Mouse (Mus musculus): ENCODE results near the gene Map1lc3b. TPM values are rescaled to one million over a fixed set of nuclear protein-coding genes. Genes with fewer than 3 reads are reported as not detected.

Gene Map1lc3b
- polyA plus RNA-seq, 1 experiment from 2014 or later: 307 TPM

- no peaks in the 10 kb centered on the region for H3K4me1 ChIP-seq (replicated peaks; ENCODE audit: control insufficient read depth, insufficient read depth, low read length)
- ATAC-seq (ENCODE audit: low FRiP score) (no peak), DNase-seq (ENCODE audit: low spot score) (peak; percentile 25)
- no peaks in the 10 kb centered on the region for H3K27me3 ChIP-seq (ENCODE audit: control insufficient read depth, insufficient read depth, low read length)
- no peak overlapping the region for H3K4me3 ChIP-seq (ENCODE audit: low read depth, low read length)
- H3K4me2 ChIP-seq (replicated peaks; ENCODE audit: low read depth, low read length): no peak overlapping the region
- no peak overlapping the region for H3K27ac ChIP-seq (ENCODE audit: low read depth, low read length)
- H3K36me3 ChIP-seq (ENCODE audit: control insufficient read depth, insufficient read depth, low read length): peaks cover 14% of the 10 kb centered on the region
- H3K9ac ChIP-seq (ENCODE audit: low read depth, low read length): no peak overlapping the region
- no peaks in the 10 kb centered on the region for H3K9me3 ChIP-seq (ENCODE audit: control insufficient read depth, low read length)
- 93% methylated on average over 5 of the region's 5 CpGs for whole genome bisulfite sequencing
Measured at GRCm38 (mm10) chr8:121607661-121608060, 17.5 kb downstream of the Map1lc3b start.

GRCm38 (mm10) chr8:121609251-121609650 is 19.1 kb downstream of the Map1lc3b start:
- peaks cover 14% of the 10 kb centered on the region for H3K36me3 ChIP-seq (ENCODE audit: control insufficient read depth, insufficient read depth, low read length)
- no peak overlapping the region for H3K4me3 ChIP-seq (ENCODE audit: low read depth, low read length)
- no peaks in the 10 kb centered on the region for H3K4me1 ChIP-seq (replicated peaks; ENCODE audit: control insufficient read depth, insufficient read depth, low read length)
- DNase-seq (ENCODE audit: low spot score) (no peak), ATAC-seq (ENCODE audit: low FRiP score) (no peak)
- H3K9me3 ChIP-seq (ENCODE audit: control insufficient read depth, low read length): no peaks in the 10 kb centered on the region
- no peak overlapping the region for H3K4me2 ChIP-seq (replicated peaks; ENCODE audit: low read depth, low read length)
- H3K9ac ChIP-seq (ENCODE audit: low read depth, low read length): no peak overlapping the region
- whole genome bisulfite sequencing: 92% methylated on average over 15 of the region's 15 CpGs
- no peak overlapping the region for H3K27ac ChIP-seq (ENCODE audit: low read depth, low read length)
- H3K27me3 ChIP-seq (ENCODE audit: control insufficient read depth, insufficient read depth, low read length): no peaks in the 10 kb centered on the region

GRCm38 (mm10) chr8:121609916-121610315 is 19.8 kb downstream of the Map1lc3b start:
- H3K36me3 ChIP-seq (ENCODE audit: control insufficient read depth, insufficient read depth, low read length): peaks cover 11% of the 10 kb centered on the region
- H3K4me3 ChIP-seq (ENCODE audit: low read depth, low read length): no peak overlapping the region
- H3K9ac ChIP-seq (ENCODE audit: low read depth, low read length): no peak overlapping the region
- H3K27me3 ChIP-seq (ENCODE audit: control insufficient read depth, insufficient read depth, low read length): no peaks in the 10 kb centered on the region
- no peaks in the 10 kb centered on the region for H3K4me1 ChIP-seq (replicated peaks; ENCODE audit: control insufficient read depth, insufficient read depth, low read length)
- WGBS: 90% methylated on average over 11 of the region's 11 CpGs
- H3K9me3 ChIP-seq (ENCODE audit: control insufficient read depth, low read length): no peaks in the 10 kb centered on the region
- no peak for ATAC-seq (ENCODE audit: low FRiP score)
- no peak overlapping the region for H3K4me2 ChIP-seq (replicated peaks; ENCODE audit: low read depth, low read length)
- DNase-seq (ENCODE audit: low spot score): no peak
- H3K27ac ChIP-seq (ENCODE audit: low read depth, low read length): no peak overlapping the region

- no peak for ATAC-seq (ENCODE audit: low FRiP score)
- Histone ChIP-seq H3K9me3 (ENCODE audit: control insufficient read depth, low read length) (no peaks in the 10 kb centered on the region), H3K4me1 (replicated peaks; ENCODE audit: control insufficient read depth, insufficient read depth, low read length) (no peaks in the 10 kb centered on the region), H3K4me3 (ENCODE audit: low read depth, low read length) (no peak overlapping the region), H3K27ac (ENCODE audit: low read depth, low read length) (no peak overlapping the region), H3K9ac (ENCODE audit: low read depth, low read length) (0 out of 2 replicates have a peak overlapping the region, but pooled peaks have one; percentile 15), H3K4me2 (replicated peaks; ENCODE audit: low read depth, low read length) (no peak overlapping the region), H3K36me3 (ENCODE audit: control insufficient read depth, insufficient read depth, low read length) (0 out of 2 replicates have a peak, but pooled peaks cover 2% of the 10 kb centered on the region), H3K27me3 (ENCODE audit: control insufficient read depth, insufficient read depth, low read length) (no peaks in the 10 kb centered on the region)
- DNase-seq (ENCODE audit: low spot score): no peak
Measured at GRCm38 (mm10) chr8:121613419-121613818, 23.3 kb downstream of the Map1lc3b start.

GRCm38 (mm10) chr8:121619401-121619995 is 29.3 kb downstream of the Map1lc3b start:
- DNase-seq (ENCODE audit: low spot score) (no peak), ATAC-seq (ENCODE audit: low FRiP score) (no peak)
- 77% methylated on average over 7 of the region's 7 CpGs for WGBS
- no peaks in the 10 kb centered on the region for H3K27me3 ChIP-seq (ENCODE audit: control insufficient read depth, insufficient read depth, low read length)
- no peak overlapping the region for H3K27ac ChIP-seq (ENCODE audit: low read depth, low read length)
- no peak overlapping the region for H3K4me2 ChIP-seq (replicated peaks; ENCODE audit: low read depth, low read length)
- no peaks in the 10 kb centered on the region for H3K9me3 ChIP-seq (ENCODE audit: control insufficient read depth, low read length)
- H3K9ac ChIP-seq (ENCODE audit: low read depth, low read length): no peak overlapping the region
- no peaks in the 10 kb centered on the region for H3K4me1 ChIP-seq (replicated peaks; ENCODE audit: control insufficient read depth, insufficient read depth, low read length)
- H3K36me3 ChIP-seq (ENCODE audit: control insufficient read depth, insufficient read depth, low read length): no peaks in the 10 kb centered on the region
- no peak overlapping the region for H3K4me3 ChIP-seq (ENCODE audit: low read depth, low read length)

GRCm38 (mm10) chr8:121620801-121621516 is 30.8 kb downstream of the Map1lc3b start:
- H3K4me2 ChIP-seq (replicated peaks; ENCODE audit: low read depth, low read length): no peak overlapping the region
- H3K27ac ChIP-seq (ENCODE audit: low read depth, low read length): no peak overlapping the region
- no peak for ATAC-seq (ENCODE audit: low FRiP score)
- DNase-seq (ENCODE audit: low spot score): no peak
- H3K4me3 ChIP-seq (ENCODE audit: low read depth, low read length): no peak overlapping the region
- H3K4me1 ChIP-seq (replicated peaks; ENCODE audit: control insufficient read depth, insufficient read depth, low read length): no peaks in the 10 kb centered on the region
- H3K36me3 ChIP-seq (ENCODE audit: control insufficient read depth, insufficient read depth, low read length): no peaks in the 10 kb centered on the region
- no peaks in the 10 kb centered on the region for H3K9me3 ChIP-seq (ENCODE audit: control insufficient read depth, low read length)
- H3K27me3 ChIP-seq (ENCODE audit: control insufficient read depth, insufficient read depth, low read length): no peaks in the 10 kb centered on the region
- H3K9ac ChIP-seq (ENCODE audit: low read depth, low read length): no peak overlapping the region
- WGBS: 90% methylated on average over 12 of the region's 12 CpGs

- DNase-seq (ENCODE audit: low spot score) (no peak), ATAC-seq (ENCODE audit: low FRiP score) (no peak)
- 64% methylated on average over 1 of the region's 1 CpGs for WGBS
- Histone ChIP-seq H3K4me3 (ENCODE audit: low read depth, low read length) (no peak overlapping the region), H3K36me3 (ENCODE audit: control insufficient read depth, insufficient read depth, low read length) (no peaks in the 10 kb centered on the region), H3K27me3 (ENCODE audit: control insufficient read depth, insufficient read depth, low read length) (no peaks in the 10 kb centered on the region), H3K9ac (ENCODE audit: low read depth, low read length) (no peak overlapping the region), H3K9me3 (ENCODE audit: control insufficient read depth, low read length) (no peaks in the 10 kb centered on the region), H3K27ac (ENCODE audit: low read depth, low read length) (no peak overlapping the region), H3K4me1 (replicated peaks; ENCODE audit: control insufficient read depth, insufficient read depth, low read length) (no peaks in the 10 kb centered on the region), H3K4me2 (replicated peaks; ENCODE audit: low read depth, low read length) (no peak overlapping the region)
Measured at GRCm38 (mm10) chr8:121621879-121622278, 31.7 kb downstream of the Map1lc3b start.

- Histone ChIP-seq H3K9ac (ENCODE audit: low read depth, low read length) (no peak overlapping the region), H3K9me3 (ENCODE audit: control insufficient read depth, low read length) (no peaks in the 10 kb centered on the region), H3K27ac (ENCODE audit: low read depth, low read length) (no peak overlapping the region), H3K4me3 (ENCODE audit: low read depth, low read length) (no peak overlapping the region), H3K36me3 (ENCODE audit: control insufficient read depth, insufficient read depth, low read length) (0 out of 2 replicates have a peak, but pooled peaks cover 2% of the 10 kb centered on the region), H3K27me3 (ENCODE audit: control insufficient read depth, insufficient read depth, low read length) (no peaks in the 10 kb centered on the region), H3K4me2 (replicated peaks; ENCODE audit: low read depth, low read length) (no peak overlapping the region), H3K4me1 (replicated peaks; ENCODE audit: control insufficient read depth, insufficient read depth, low read length) (no peaks in the 10 kb centered on the region)
- 90% methylated on average over 8 of the region's 8 CpGs for WGBS
- DNase-seq (ENCODE audit: low spot score): no peak
- no peak for ATAC-seq (ENCODE audit: low FRiP score)
Measured at GRCm38 (mm10) chr8:121623043-121623442, 32.9 kb downstream of the Map1lc3b start.

- no peak for ATAC-seq (ENCODE audit: low FRiP score)
- Histone ChIP-seq H3K4me3 (ENCODE audit: low read depth, low read length) (no peak overlapping the region), H3K9me3 (ENCODE audit: control insufficient read depth, low read length) (no peaks in the 10 kb centered on the region), H3K4me2 (replicated peaks; ENCODE audit: low read depth, low read length) (no peak overlapping the region), H3K4me1 (replicated peaks; ENCODE audit: control insufficient read depth, insufficient read depth, low read length) (no peaks in the 10 kb centered on the region), H3K9ac (ENCODE audit: low read depth, low read length) (no peak overlapping the region), H3K27ac (ENCODE audit: low read depth, low read length) (no peak overlapping the region), H3K36me3 (ENCODE audit: control insufficient read depth, insufficient read depth, low read length) (0 out of 2 replicates have a peak, but pooled peaks cover 2% of the 10 kb centered on the region), H3K27me3 (ENCODE audit: control insufficient read depth, insufficient read depth, low read length) (no peaks in the 10 kb centered on the region)
- DNase-seq (ENCODE audit: low spot score): no peak
- WGBS: 96% methylated on average over 4 of the region's 4 CpGs
Measured at GRCm38 (mm10) chr8:121628681-121629080, 38.5 kb downstream of the Map1lc3b start.
